Mouse (Mus musculus) embryo, embryonic 9.5 days (tissue): ENCODE data around the gene Slit3.

ENCODE experiments used
- DNase-seq: peaks from one replicate; pipeline ENCODE4 v3.0.0-alpha.2; 2017; ENCODE audit errors: extremely low spot score

The Slit3 gene

GRCm38 (mm10) chr11:35124489-35125107 is 3.6 kb downstream of the Slit3 start:
- no peak for DNase-seq

DNA sequence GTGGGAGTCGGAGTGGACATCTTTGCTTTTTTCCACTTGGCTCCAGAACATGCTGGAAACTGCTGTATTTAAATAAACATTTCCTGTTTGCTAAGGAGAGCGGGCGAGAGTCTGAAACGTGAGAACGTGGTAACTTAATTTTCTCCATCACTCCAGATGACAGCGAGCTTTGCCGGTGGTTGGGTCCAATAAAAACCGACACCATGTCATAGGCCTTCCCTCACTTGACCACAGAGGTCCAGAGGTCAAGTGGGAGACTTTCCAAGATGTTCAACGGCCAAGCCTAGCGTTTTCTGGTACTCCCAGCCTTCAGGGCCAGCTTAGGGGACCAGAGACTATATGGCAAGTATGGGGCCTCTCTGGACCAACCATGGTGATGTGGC is 4.1 kb downstream of the Slit3 start:
- DNase-seq: no peak

- DNase-seq: no peak
Measured at GRCm38 (mm10) chr11:35131740-35132139, 10.7 kb downstream of the Slit3 start.

DNA sequence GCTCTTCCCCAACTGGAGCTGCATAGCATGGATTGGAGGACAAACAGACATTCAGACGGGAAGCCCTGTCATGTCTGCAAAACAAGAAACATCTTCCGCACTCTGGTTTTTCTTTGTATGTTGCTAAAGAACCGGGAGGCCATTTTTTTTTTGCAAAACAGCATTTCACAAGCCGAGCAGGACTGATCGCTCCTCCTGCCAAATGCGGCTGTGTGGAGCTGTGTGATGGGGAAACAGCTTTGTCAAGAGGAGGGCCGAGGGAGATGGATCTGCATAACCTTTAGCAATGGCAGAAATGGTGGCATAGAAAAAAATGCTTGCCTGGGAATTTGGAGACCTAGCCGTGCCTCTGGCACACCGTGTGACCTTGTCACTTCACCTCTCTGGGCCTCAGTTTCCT is 15.6 kb downstream of the Slit3 start:
- DNase-seq: no peak

DNA sequence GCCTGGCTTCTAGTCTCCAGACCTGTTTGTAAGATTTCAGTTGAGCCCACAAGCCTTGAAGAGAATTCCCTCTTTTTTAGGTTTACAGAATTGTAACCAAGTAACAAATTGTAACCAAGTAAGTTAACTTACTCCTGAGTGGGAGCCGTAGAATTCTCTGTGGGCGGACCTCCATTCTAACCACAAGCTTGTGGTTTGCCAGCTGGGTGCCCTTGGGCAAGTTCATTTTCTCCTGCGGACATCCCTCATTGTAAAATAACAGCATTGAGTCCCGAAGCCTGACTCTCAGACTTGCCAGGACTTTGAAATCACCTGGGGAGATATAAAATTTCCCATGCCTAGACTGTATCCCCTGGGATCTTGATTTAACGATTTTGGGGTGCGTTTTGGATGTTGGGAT is 19.1 kb downstream of the Slit3 start:
- DNase-seq: no peak

- no peak for DNase-seq
Measured at GRCm38 (mm10) chr11:35142202-35142601, 21.2 kb downstream of the Slit3 start.

DNA sequence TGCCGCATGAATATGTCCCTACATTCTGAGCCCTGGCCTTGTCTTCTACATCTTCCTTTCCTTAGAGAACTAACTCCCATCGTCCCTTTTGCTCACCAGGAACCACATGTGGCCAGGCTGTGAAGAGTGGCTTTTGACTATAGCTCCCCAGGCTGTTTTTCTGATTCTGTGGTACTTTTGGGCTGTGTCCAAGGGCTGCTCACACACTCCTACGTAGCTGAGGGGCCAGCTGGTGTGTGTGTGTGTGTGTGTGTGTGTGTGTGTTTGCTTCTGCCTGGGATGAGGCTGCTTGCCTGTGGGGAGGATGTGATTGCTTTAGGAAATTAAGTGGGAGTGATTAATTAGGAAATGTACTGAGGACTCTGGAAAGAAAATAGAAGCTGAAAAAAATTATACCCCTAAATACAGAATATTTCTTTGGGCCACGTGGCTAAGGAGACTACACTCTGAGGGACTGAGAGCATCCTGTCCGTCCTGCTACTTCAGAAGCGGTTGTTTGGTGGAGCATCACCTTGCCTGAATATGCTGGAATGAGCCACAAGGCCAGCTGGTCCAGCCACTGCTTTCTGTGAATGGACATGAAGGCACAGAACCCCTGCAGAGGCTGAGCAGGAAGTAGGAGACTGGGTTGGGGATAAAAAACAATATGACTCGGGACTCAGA is 21.8 kb downstream of the Slit3 start:
- no peak for DNase-seq

DNA sequence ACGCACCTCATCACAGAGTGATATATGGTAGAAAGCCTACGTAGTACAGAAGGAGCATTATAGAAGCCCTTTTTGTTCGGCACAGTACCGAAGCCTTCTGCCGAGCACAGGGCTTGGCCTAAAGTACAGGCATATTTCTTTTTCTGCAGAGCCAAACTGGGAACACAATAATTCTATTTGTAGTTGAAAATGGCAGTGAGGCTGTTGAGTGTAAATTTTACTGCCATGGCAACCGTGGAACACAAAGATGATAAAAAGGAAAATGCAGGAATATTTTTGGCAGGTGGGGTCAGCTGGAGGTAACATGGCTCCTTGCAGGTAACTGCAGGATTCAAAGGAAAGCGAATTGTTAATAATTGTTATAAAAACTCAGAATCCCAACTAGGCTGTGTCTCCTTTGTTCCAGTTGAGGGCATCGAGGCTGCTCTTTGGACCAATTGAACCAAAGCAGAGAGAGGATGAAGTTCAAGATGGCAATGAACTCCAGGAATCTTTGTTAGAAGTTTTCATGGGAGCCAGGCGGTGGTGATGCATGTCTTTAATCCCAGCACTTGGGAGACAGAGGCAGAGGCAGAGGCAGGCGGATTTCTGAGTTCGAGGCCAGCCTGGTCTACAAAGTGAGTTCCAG is 26.9 kb downstream of the Slit3 start:
- DNase-seq: no peak

DNA sequence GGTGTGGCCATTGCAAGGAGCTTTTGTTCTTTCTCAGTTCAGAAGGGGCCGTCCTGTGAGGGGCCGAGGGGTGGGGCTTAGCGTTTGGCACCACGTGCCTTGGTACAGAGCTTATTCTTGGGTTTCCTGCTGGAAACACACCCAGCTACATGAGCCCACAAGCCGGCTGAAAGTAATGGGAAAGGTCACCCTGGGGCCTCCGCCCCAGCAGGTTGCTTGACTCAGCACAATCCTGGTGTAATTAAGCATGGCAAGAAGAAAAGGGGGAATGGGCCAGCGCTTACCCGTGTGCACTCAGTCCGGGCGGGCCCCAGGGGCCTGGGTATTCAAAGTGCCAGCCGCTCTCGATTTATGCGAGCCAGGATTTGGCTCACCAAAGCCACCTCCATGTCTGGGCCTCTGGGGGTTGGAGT is 30.5 kb downstream of the Slit3 start:
- peak; percentile 60 for DNase-seq

DNA sequence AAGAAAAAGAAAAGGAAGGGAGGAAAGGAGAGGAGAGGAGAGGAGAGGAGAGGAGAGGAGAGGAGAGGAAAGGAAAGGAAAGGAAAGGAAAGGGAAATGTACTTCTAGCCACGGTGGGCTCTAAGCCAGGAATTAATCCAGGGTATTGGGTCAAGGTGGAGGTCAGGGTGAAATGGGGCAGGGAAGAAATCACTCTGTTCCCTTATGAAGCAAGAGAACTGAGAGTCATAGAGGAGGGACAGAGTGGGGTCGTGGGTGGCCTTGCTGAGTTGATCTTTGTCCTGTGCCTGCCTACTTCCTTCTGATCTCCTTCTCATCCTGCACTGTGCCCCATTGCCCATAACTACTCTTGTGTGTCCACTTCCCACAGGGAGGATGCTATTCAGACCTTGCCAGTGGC is 31.9 kb downstream of the Slit3 start:
- DNase-seq: no peak

DNA sequence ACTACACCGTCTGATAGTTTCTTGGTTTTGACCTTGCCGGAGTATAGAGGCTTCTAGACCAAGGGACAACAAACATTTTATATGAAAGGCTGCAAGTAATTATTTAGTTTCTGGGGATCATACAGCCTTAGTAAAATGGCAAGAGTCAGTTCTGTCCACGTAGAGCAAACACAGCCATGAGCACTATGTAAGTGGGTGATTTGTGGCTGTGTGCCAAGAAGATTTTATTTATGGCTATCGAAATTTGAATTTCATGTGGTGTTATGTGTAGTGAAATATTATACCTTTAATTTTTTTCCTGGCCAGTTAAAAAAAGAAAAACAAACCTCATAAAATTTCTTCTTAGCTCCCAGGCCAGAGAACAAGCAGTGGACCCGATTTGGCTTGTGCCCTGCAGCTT is 33.4 kb downstream of the Slit3 start:
- no peak for DNase-seq

DNA sequence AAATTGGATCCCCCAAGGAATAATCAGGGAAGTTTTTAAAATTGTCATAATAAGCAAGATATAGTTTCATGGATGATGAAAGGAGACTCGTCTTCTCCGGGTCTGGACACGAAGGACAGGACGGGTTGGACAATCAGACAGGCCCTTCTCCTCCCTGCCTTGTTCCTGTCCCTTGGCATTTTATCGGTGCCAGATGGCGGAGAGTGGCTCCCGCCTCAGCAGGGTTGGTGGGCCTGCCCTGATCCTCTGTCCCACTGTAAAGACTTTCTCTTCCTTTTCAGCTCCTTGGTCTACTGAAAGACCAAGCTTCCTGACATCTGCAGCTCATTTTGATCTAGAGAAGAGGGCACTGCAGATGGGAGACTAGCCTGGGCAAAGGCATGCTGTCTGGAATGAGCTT is 34.3 kb downstream of the Slit3 start:
- DNase-seq: no peak

- no peak for DNase-seq
Measured at GRCm38 (mm10) chr11:35156676-35157075, 35.7 kb downstream of the Slit3 start.

GRCm38 (mm10) chr11:35160682-35161211 is 39.7 kb downstream of the Slit3 start:
- no peak for DNase-seq

DNA sequence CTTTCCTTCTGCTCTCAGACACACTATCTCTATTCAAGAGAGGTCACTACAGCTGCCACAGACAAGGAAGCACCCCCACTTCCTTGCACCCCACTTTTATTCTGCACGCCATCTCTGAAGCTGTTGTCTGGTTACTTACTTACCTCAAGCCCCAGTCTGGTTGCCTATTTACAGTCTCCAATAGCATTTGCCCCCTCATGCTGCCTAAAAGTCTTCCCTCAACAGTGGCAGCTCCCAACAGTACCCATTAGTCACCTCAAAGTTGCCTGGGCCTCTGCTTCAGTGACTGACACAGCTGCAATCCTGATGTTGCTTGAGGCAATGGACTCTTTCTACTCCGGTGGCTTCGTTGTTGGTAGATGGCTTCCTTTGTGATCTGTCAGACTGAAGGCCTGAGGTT is 42.4 kb downstream of the Slit3 start:
- DNase-seq: no peak

GRCm38 (mm10) chr11:35167176-35167575 is 46.2 kb downstream of the Slit3 start:
- no peak for DNase-seq

- no peak for DNase-seq
Measured at GRCm38 (mm10) chr11:35171505-35171904, 50.5 kb downstream of the Slit3 start.

DNA sequence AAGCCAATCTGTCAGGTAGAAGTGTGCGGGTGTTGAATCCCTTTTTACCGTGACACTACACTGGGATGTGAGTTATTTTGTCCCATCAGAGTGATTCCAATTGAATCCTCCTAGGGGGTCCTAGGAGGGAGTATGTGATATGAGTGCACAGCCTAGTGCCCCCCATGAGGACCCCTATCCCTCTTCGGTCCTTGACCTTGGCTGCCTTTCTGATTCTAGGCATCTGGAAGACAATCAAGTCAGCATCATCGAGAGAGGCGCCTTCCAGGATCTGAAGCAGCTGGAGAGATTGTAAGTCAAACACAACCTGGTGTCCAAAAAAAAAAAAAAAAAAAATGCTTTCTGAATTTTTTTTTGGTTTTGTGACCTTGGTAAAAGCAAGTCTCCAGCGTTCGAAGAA is 56.5 kb downstream of the Slit3 start:
- DNase-seq: no peak

DNA sequence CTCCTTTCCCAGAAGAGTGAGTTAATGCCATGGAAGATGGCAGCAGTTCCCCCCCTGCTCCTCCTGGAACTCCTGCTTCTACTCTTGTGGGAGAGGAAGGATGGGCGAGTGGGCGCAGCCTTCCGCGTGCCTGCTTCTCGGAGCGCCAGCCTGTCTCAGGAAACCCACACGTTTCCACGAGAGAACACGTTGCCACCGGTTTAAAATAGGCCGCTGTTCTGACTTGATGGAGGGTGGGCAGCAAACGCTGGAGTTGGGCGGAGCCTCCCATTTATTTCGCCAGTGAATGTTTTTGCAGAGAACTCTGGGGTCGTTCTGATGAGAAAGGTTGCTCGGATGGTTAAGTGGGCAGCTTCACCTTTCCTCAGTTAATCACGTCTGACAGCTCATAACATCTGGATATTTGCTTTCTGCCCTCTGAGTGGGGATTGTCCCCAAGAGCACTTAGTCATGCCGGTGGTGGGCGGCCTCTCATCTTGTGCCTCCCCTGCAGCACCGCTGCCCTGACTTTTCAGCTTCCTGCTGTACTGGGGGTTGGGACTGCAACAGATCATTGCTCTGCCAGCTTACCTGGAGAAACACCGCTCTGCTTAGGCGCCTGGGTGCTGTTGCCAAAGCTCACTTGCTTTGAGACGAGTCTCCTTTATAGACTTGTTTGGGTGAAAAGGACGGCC is 57.3 kb downstream of the Slit3 start:
- peak; percentile 53 for DNase-seq

DNA sequence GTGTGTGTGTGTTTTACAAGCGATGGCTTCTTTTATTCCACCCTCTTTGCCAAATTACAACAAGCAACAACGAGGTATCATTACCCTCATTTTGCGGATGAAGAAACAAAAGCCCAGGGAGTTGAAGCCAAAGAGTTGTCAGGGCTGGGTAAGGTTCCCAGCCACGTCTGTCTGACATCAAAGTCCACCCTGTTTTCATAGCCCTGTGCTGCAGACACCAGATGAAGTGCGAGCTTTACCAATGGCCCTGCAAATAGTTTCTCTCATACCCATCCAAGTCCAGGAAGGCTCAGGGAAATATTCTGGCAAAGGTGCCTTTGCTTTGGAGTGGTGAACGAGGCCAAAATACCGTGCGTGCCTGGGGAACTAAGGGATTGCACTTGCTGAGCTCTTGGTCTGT is 58.3 kb downstream of the Slit3 start:
- DNase-seq: no peak

DNA sequence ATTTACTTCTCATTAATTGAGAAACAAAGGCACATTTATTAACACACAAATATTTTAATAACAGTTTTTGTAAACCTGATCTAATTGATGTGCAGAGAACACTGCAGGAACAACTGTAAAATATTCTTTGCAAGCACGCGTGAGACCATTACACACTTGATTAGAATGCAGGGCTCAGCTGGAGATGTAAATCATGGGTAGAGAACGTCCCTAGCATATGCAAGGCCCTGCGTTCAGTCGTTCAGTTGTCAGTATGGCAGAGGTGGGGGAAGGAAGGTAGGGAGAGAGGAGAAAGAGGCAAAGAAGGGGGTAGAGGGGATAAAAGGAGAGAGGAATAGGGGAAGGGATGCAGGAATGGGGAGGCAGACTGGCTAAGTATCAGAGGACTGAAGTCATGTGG is 61.9 kb downstream of the Slit3 start:
- no peak for DNase-seq

GRCm38 (mm10) chr11:35194826-35195225 is 73.8 kb downstream of the Slit3 start:
- DNase-seq: no peak

DNA sequence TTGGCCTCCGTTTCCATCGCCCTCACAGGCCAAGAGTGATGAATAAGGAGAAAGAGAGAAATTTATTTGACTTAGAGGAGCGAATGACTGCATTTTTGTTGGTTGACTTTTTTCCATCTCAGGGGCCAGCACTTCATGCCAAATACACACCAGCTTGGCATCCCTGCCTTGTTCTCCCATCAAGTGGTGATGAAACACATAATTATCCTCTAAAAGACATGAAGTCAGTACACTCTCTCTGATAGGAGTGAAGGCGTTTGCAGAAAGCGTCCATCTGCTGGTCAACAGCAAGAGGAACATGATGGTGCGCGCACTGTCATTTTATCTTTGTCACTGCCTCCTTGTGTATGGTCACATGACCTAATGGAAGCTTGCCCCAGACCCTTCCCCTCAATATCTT is 75.8 kb downstream of the Slit3 start:
- DNase-seq: no peak
